Mouse (Mus musculus) limb, embryonic 14.5 days (tissue): Measurements from ENCODE around the gene Gstp3. TPM values are rescaled to one million over a fixed set of nuclear protein-coding genes. Genes with fewer than 3 reads are reported as not detected.

Source experiments
- ATAC-seq: fragments of 200-750 bp; cut with Nextera tagmentation; 2 replicates; pipeline ENCODE4 v1.8.0; 2017; ENCODE audit warnings: low read depth, moderate number of reproducible peaks, moderate TSS enrichment; ENCODE audit not compliant: low FRiP score
- DNase-seq: peaks from one replicate; pipeline ENCODE4 v3.0.0-alpha.2; 2015; ENCODE audit warnings: low spot score
- H3K27ac ChIP-seq: fragments of 300-500 bp; sonication (generic); replicated peaks from 2 replicates; pipeline ENCODE4 v1.5.1; 2014; ENCODE audit warnings: low read depth, mild to moderate bottlenecking, low read length, moderate library complexity, mixed read lengths
- H3K27me3 ChIP-seq: fragments of 300-500 bp; sonication (generic); 2 replicates; pipeline ENCODE4 v1.6.1; 2014; ENCODE audit warnings: low read length, mixed read lengths; ENCODE audit not compliant: control insufficient read depth, insufficient read depth
- H3K36me3 ChIP-seq: fragments of 300-500 bp; sonication (generic); 2 replicates; pipeline ENCODE4 v1.6.1; 2014; ENCODE audit warnings: mild to moderate bottlenecking, low read length, moderate library complexity, mixed read lengths; ENCODE audit not compliant: control insufficient read depth, insufficient read depth
- H3K4me1 ChIP-seq: fragments of 300-500 bp; sonication (generic); 2 replicates; pipeline ENCODE4 v1.6.1; 2014; ENCODE audit warnings: antibody characterized with exemption, low read length, mixed read lengths; ENCODE audit not compliant: control insufficient read depth, insufficient read depth
- H3K4me2 ChIP-seq: fragments of 300-500 bp; sonication (generic); replicated peaks from 2 replicates; pipeline ENCODE4 v1.6.1; 2014; ENCODE audit warnings: low read depth, mild to moderate bottlenecking, low read length, moderate library complexity; ENCODE audit not compliant: severe bottlenecking
- H3K4me3 ChIP-seq: fragments of 300-500 bp; sonication (generic); replicated peaks from 2 replicates; pipeline ENCODE4 v1.5.1; 2014; ENCODE audit warnings: low read length
- H3K9ac ChIP-seq: fragments of 300-500 bp; sonication (generic); 2 replicates; pipeline ENCODE4 v1.6.1; 2014; ENCODE audit warnings: mild to moderate bottlenecking, low read depth, low read length, moderate library complexity; ENCODE audit not compliant: severe bottlenecking
- H3K9me3 ChIP-seq: fragments of 300-500 bp; sonication (generic); 2 replicates; pipeline ENCODE4 v1.6.1; 2016; ENCODE audit warnings: low read length; ENCODE audit not compliant: control insufficient read depth
- POLR2A ChIP-seq: fragments of 200-500 bp; IDR thresholded peaks from 2 replicates; pipeline ENCODE4 v1.8.0; 2012; ENCODE audit warnings: inconsistent platforms, mild to moderate bottlenecking, moderate library complexity, borderline replicate concordance; ENCODE audit not compliant: insufficient read depth, insufficient read length; ENCODE audit errors: extremely low read depth
- WGBS: fragments of 180-500 bp; shearing (Covaris S2); extraction: QIAGEN DNeasy Blood & Tissue Kit; methylation state at CpG from one replicate; pipeline ENCODE4 v1.1.7; 2014; 5-methylcytosine and 5-hydroxymethylcytosine counted together
- polyA plus RNA-seq, 2 experiments: library from polyadenylated mRNA; depleted of rRNA in 1 of 2; stranded (reverse) in 1 of 2; unstranded in 1 of 2; fragments of >200 nt; fragmentation: Nextera tagmentation in 1 of 2; extraction: Ambion mirVana in 1 of 2; gene quantifications; 2 replicates each; pipeline versions ENCODE4 v1.2.1 to v1.2.3; 2012 to 2014

Gene Gstp3
- polyA plus RNA-seq, 2 experiments: 0.47 to 0.69 TPM

DNA sequence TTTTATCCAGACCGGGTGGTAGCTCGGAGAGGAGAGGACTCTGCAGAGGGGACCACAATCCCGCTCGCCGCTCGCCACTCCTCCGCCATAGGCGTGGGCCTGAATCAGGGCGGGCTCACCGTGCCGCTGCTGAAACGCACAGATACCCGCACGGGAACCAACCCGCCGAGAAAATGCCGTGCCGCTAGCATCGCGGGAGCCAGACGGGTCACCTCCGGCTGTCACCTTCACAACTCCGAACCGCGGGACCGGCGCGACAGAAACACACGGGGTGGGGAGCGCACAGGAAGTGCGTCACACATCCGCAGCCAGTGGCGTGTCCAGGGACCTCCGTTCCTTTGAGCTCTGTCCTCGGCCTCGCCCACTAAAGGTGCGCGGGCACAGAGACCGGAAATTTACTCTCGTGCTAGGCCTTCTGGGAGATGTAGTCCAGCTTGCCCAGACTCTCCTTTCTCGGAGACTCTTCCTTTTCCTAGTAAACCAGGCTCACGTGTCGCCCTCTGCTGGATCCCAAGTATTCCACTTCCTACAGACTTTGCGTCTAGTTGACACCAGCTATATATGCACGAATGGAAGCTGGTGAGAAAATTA, 46.8 kb downstream of the Gstp3 start, which contains the start of gene Ndufv1:
Gene Ndufv1 (minus strand): TSS at position 375 of the 591 bp plus-strand sequence.
- Histone ChIP-seq H3K4me2 (peak within 1 kb of the TSS; percentile 57), H3K4me1 (peaks cover 8% of the 10 kb centered on the region), H3K9ac (peak within 1 kb of the TSS; percentile 73), H3K27ac (peak within 1 kb of the TSS; percentile 63; the same call in 1 of the 2 replicates), H3K36me3 (peaks cover 35% of the 10 kb centered on the region), H3K27me3 (no peaks in the 10 kb centered on the region), H3K9me3 (no peaks in the 10 kb centered on the region), H3K4me3 (peak within 1 kb of the TSS; percentile 89)
- no peak for TF ChIP-seq POLR2A
- peak; percentile 99 for ATAC-seq
- WGBS: 1% methylated on average over 45 of the region's 45 CpGs
- peak; percentile 99 for DNase-seq

DNA sequence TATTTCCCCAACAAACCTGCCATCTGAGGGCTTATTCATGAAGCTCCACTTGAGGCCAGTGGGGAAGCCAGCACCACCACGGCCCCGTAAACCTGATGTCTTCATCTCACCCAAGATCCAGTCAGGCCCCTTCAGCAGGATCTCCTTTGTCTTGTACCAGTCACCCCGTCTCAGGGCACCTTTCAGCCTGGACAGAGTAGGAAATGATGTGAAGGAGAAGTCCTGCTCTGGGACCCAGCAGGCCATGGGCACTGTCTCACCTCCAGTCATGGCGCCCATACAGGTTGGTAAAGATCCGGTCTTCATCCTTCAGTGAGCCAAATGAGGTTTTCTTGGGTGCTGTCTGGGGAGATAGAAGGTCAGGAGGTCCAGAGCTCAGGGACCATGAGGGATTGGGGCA, 48.3 kb downstream of the Gstp3 start:
- 89% methylated on average over 5 of the region's 5 CpGs for WGBS
- no peak overlapping the region for H3K4me3 ChIP-seq
- TF ChIP-seq POLR2A: no peak

More for the DNA sequence above, 48.3 kb downstream of the Gstp3 start:
- Histone ChIP-seq H3K4me1 (peaks cover 8% of the 10 kb centered on the region), H3K9me3 (no peaks in the 10 kb centered on the region), H3K9ac (no peak overlapping the region), H3K27ac (no peak overlapping the region), H3K4me2 (no peak overlapping the region), H3K36me3 (peaks cover 49% of the 10 kb centered on the region), H3K27me3 (no peaks in the 10 kb centered on the region)
- DNase-seq (no peak), ATAC-seq (no peak)

Other genes with a start within 250 kb of the Gstp3 start
Only the 30 nearest of the 34 such genes appear.
- 145 and 191 TPM in 2 replicates for gene Tcirg1, start 152.4 kb downstream of the Gstp3 start, polyA plus RNA-seq (2012; rRNA removed)
- gene Tcirg1, start 152.4 kb downstream of the Gstp3 start, polyA plus RNA-seq (2014; fragmentation: Nextera tagmentation; extraction: Ambion mirVana): 36.8 and 37.8 TPM in 2 replicates
- 186 and 202 TPM in 2 replicates for gene Ndufs8, start 146.8 kb downstream of the Gstp3 start, polyA plus RNA-seq (2012; rRNA removed)
- gene Ndufs8, start 146.8 kb downstream of the Gstp3 start, polyA plus RNA-seq (2014; fragmentation: Nextera tagmentation; extraction: Ambion mirVana): 314 and 322 TPM in 2 replicates
- 1.8 and 1.9 TPM in 2 replicates for gene Aldh3b1, start 129.8 kb downstream of the Gstp3 start, polyA plus RNA-seq (2012; rRNA removed)
- 2.6 and 2.9 TPM in 2 replicates for gene Aldh3b1, start 129.8 kb downstream of the Gstp3 start, polyA plus RNA-seq (2014; fragmentation: Nextera tagmentation; extraction: Ambion mirVana)
- gene Unc93b1, start 124.4 kb downstream of the Gstp3 start, polyA plus RNA-seq (2012; rRNA removed): 33.3 and 40.7 TPM in 2 replicates
- gene Unc93b1, start 124.4 kb downstream of the Gstp3 start, polyA plus RNA-seq (2014; fragmentation: Nextera tagmentation; extraction: Ambion mirVana): 21.9 and 23.3 TPM in 2 replicates
- 0.32 and 0.52 TPM in 2 replicates for gene Aldh3b3, start 100.9 kb downstream of the Gstp3 start, polyA plus RNA-seq (2012; rRNA removed)
- 0.33 and 0.39 TPM in 2 replicates for gene Aldh3b3, start 100.9 kb downstream of the Gstp3 start, polyA plus RNA-seq (2014; fragmentation: Nextera tagmentation; extraction: Ambion mirVana)
- 10.7 and 14.5 TPM in 2 replicates for gene Aldh3b2, start 87.2 kb downstream of the Gstp3 start, polyA plus RNA-seq (2012; rRNA removed)
- 28.1 and 30.3 TPM in 2 replicates for gene Aldh3b2, start 87.2 kb downstream of the Gstp3 start, polyA plus RNA-seq (2014; fragmentation: Nextera tagmentation; extraction: Ambion mirVana)
- 9.4 and 12.8 TPM in 2 replicates for gene Acy3, start 73.0 kb downstream of the Gstp3 start, polyA plus RNA-seq (2012; rRNA removed)
- 6.7 and 9.2 TPM in 2 replicates for gene Acy3, start 73.0 kb downstream of the Gstp3 start, polyA plus RNA-seq (2014; fragmentation: Nextera tagmentation; extraction: Ambion mirVana)
- gene Tbx10, start 66.8 kb downstream of the Gstp3 start, polyA plus RNA-seq (2012; rRNA removed): 0.08 and 0.12 TPM in 2 replicates
- 0.28 TPM in 1 of 2 replicates, not detected in the other for gene Tbx10, start 66.8 kb downstream of the Gstp3 start, polyA plus RNA-seq (2014; fragmentation: Nextera tagmentation; extraction: Ambion mirVana)
- 18.3 and 21.0 TPM in 2 replicates for gene Nudt8, start 59.0 kb downstream of the Gstp3 start, polyA plus RNA-seq (2012; rRNA removed)
- 35.8 and 38.9 TPM in 2 replicates for gene Nudt8, start 59.0 kb downstream of the Gstp3 start, polyA plus RNA-seq (2014; fragmentation: Nextera tagmentation; extraction: Ambion mirVana)
- 7.0 and 8.0 TPM in 2 replicates for gene Gm49405, start 58.9 kb downstream of the Gstp3 start, polyA plus RNA-seq (2012; rRNA removed)
- 2.3 and 3.3 TPM in 2 replicates for gene Gm49405, start 58.9 kb downstream of the Gstp3 start, polyA plus RNA-seq (2014; fragmentation: Nextera tagmentation; extraction: Ambion mirVana)
- 19.6 and 22.4 TPM in 2 replicates for gene Doc2g, start 56.3 kb downstream of the Gstp3 start, polyA plus RNA-seq (2012; rRNA removed)
- gene Doc2g, start 56.3 kb downstream of the Gstp3 start, polyA plus RNA-seq (2014; fragmentation: Nextera tagmentation; extraction: Ambion mirVana): 3.4 and 3.9 TPM in 2 replicates
- gene Ndufv1, start 46.8 kb downstream of the Gstp3 start, polyA plus RNA-seq (2012; rRNA removed): 141 and 157 TPM in 2 replicates
- gene Ndufv1, start 46.8 kb downstream of the Gstp3 start, polyA plus RNA-seq (2014; fragmentation: Nextera tagmentation; extraction: Ambion mirVana): 193 and 194 TPM in 2 replicates
- 291 and 325 TPM in 2 replicates for gene Gstp1, start 21.6 kb downstream of the Gstp3 start, polyA plus RNA-seq (2012; rRNA removed)
- 508 and 540 TPM in 2 replicates for gene Gstp1, start 21.6 kb downstream of the Gstp3 start, polyA plus RNA-seq (2014; fragmentation: Nextera tagmentation; extraction: Ambion mirVana)
- gene Gstp2, start 13.5 kb downstream of the Gstp3 start, polyA plus RNA-seq (2012; rRNA removed): 10.7 and 10.8 TPM in 2 replicates
- gene Gstp2, start 13.5 kb downstream of the Gstp3 start, polyA plus RNA-seq (2014; fragmentation: Nextera tagmentation; extraction: Ambion mirVana): 0.87 and 1.7 TPM in 2 replicates
- gene Cabp2, start 22.0 kb upstream of the Gstp3 start, polyA plus RNA-seq (2012; rRNA removed): not detected in 2 replicates
- gene Cabp2, start 22.0 kb upstream of the Gstp3 start, polyA plus RNA-seq (2014; fragmentation: Nextera tagmentation; extraction: Ambion mirVana): not detected in 2 replicates
- 45.2 and 52.1 TPM in 2 replicates for gene Cdk2ap2, start 37.6 kb upstream of the Gstp3 start, polyA plus RNA-seq (2012; rRNA removed)
- 67.0 and 67.6 TPM in 2 replicates for gene Cdk2ap2, start 37.6 kb upstream of the Gstp3 start, polyA plus RNA-seq (2014; fragmentation: Nextera tagmentation; extraction: Ambion mirVana)
- 16.2 and 20.8 TPM in 2 replicates for gene Pitpnm1, start 40.4 kb upstream of the Gstp3 start, polyA plus RNA-seq (2012; rRNA removed)
- gene Pitpnm1, start 40.4 kb upstream of the Gstp3 start, polyA plus RNA-seq (2014; fragmentation: Nextera tagmentation; extraction: Ambion mirVana): 4.5 and 6.7 TPM in 2 replicates
- 96.0 and 119 TPM in 2 replicates for gene Aip, start 66.3 kb upstream of the Gstp3 start, polyA plus RNA-seq (2012; rRNA removed)
- gene Aip, start 66.3 kb upstream of the Gstp3 start, polyA plus RNA-seq (2014; fragmentation: Nextera tagmentation; extraction: Ambion mirVana): 86.4 and 95.7 TPM in 2 replicates
- gene Gpr152, start 80.2 kb upstream of the Gstp3 start, polyA plus RNA-seq (2012; rRNA removed): 0.01 and 0.05 TPM in 2 replicates
- gene Gpr152, start 80.2 kb upstream of the Gstp3 start, polyA plus RNA-seq (2014; fragmentation: Nextera tagmentation; extraction: Ambion mirVana): not detected in 2 replicates
- gene Cabp4, start 84.5 kb upstream of the Gstp3 start, polyA plus RNA-seq (2012; rRNA removed): 0.05 and 0.06 TPM in 2 replicates
- 0.10 TPM in 2 replicates for gene Cabp4, start 84.5 kb upstream of the Gstp3 start, polyA plus RNA-seq (2014; fragmentation: Nextera tagmentation; extraction: Ambion mirVana)
- 229 and 261 TPM in 2 replicates for gene Coro1b, start 89.0 kb upstream of the Gstp3 start, polyA plus RNA-seq (2012; rRNA removed)
- gene Coro1b, start 89.0 kb upstream of the Gstp3 start, polyA plus RNA-seq (2014; fragmentation: Nextera tagmentation; extraction: Ambion mirVana): 148 and 153 TPM in 2 replicates
- gene Ptprcap, start 94.0 kb upstream of the Gstp3 start, polyA plus RNA-seq (2012; rRNA removed): 7.0 and 8.9 TPM in 2 replicates
- 7.8 and 8.9 TPM in 2 replicates for gene Ptprcap, start 94.0 kb upstream of the Gstp3 start, polyA plus RNA-seq (2014; fragmentation: Nextera tagmentation; extraction: Ambion mirVana)
- 76.4 and 85.1 TPM in 2 replicates for gene Rps6kb2, start 103.8 kb upstream of the Gstp3 start, polyA plus RNA-seq (2012; rRNA removed)
- gene Rps6kb2, start 103.8 kb upstream of the Gstp3 start, polyA plus RNA-seq (2014; fragmentation: Nextera tagmentation; extraction: Ambion mirVana): 43.0 and 47.2 TPM in 2 replicates
- gene Carns1, start 115.9 kb upstream of the Gstp3 start, polyA plus RNA-seq (2012; rRNA removed): 2.6 and 5.6 TPM in 2 replicates
- 1.4 and 1.8 TPM in 2 replicates for gene Carns1, start 115.9 kb upstream of the Gstp3 start, polyA plus RNA-seq (2014; fragmentation: Nextera tagmentation; extraction: Ambion mirVana)
- 4.5 and 5.8 TPM in 2 replicates for gene Tbc1d10c, start 131.7 kb upstream of the Gstp3 start, polyA plus RNA-seq (2012; rRNA removed)
- 3.5 and 3.9 TPM in 2 replicates for gene Tbc1d10c, start 131.7 kb upstream of the Gstp3 start, polyA plus RNA-seq (2014; fragmentation: Nextera tagmentation; extraction: Ambion mirVana)
- gene Ppp1ca, start 132.5 kb upstream of the Gstp3 start, polyA plus RNA-seq (2012; rRNA removed): 490 and 517 TPM in 2 replicates
- 794 and 821 TPM in 2 replicates for gene Ppp1ca, start 132.5 kb upstream of the Gstp3 start, polyA plus RNA-seq (2014; fragmentation: Nextera tagmentation; extraction: Ambion mirVana)
- gene Rad9a, start 142.1 kb upstream of the Gstp3 start, polyA plus RNA-seq (2012; rRNA removed): 57.5 and 75.5 TPM in 2 replicates
- 33.3 and 38.0 TPM in 2 replicates for gene Rad9a, start 142.1 kb upstream of the Gstp3 start, polyA plus RNA-seq (2014; fragmentation: Nextera tagmentation; extraction: Ambion mirVana)
- 42.8 and 61.2 TPM in 2 replicates for gene Clcf1, start 154.7 kb upstream of the Gstp3 start, polyA plus RNA-seq (2012; rRNA removed)
- gene Clcf1, start 154.7 kb upstream of the Gstp3 start, polyA plus RNA-seq (2014; fragmentation: Nextera tagmentation; extraction: Ambion mirVana): 7.7 and 8.7 TPM in 2 replicates
- gene AC109138.7, start 154.8 kb upstream of the Gstp3 start, polyA plus RNA-seq (2012; rRNA removed): 0.83 and 1.0 TPM in 2 replicates
- gene AC109138.7, start 154.8 kb upstream of the Gstp3 start, polyA plus RNA-seq (2014; fragmentation: Nextera tagmentation; extraction: Ambion mirVana): not detected in 2 replicates
- 48.0 and 50.7 TPM in 2 replicates for gene Pold4, start 172.3 kb upstream of the Gstp3 start, polyA plus RNA-seq (2012; rRNA removed)
- 26.5 and 28.4 TPM in 2 replicates for gene Pold4, start 172.3 kb upstream of the Gstp3 start, polyA plus RNA-seq (2014; fragmentation: Nextera tagmentation; extraction: Ambion mirVana)